Mouse (Mus musculus): Measurements from ENCODE around the gene Hoxa6.

Gene Hoxa6

GRCm38 (mm10) chr6:52201269-52201668 lies 7.3 kb downstream of the Hoxa6 start:
- no peak for DNase-seq (ENCODE audit: low spot score in 2 of 2)

GRCm38 (mm10) chr6:52200751-52201250 lies 7.7 kb downstream of the Hoxa6 start:
- DNase-seq (ENCODE audit: low spot score in 2 of 2): no peak

GRCm38 (mm10) chr6:52200073-52200750 lies 8.3 kb downstream of the Hoxa6 start:
- DNase-seq (ENCODE audit: low spot score in 2 of 2): no peak

GRCm38 (mm10) chr6:52197271-52197670 lies 11.3 kb downstream of the Hoxa6 start:
- no peak for DNase-seq (ENCODE audit: low spot score in 2 of 2)

- DNase-seq (ENCODE audit: low spot score in 2 of 2): no peak
These were observed 11.7 kb downstream of the Hoxa6 start for GRCm38 (mm10) chr6:52196811-52197210.

GRCm38 (mm10) chr6:52194690-52195089 lies 13.8 kb downstream of the Hoxa6 start:
- no peak for DNase-seq (ENCODE audit: low spot score in 2 of 2)

GRCm38 (mm10) chr6:52191860-52192550 lies 16.5 kb downstream of the Hoxa6 start:
- no peak for DNase-seq (ENCODE audit: low spot score in 2 of 2)

GRCm38 (mm10) chr6:52190906-52191810 lies 17.4 kb downstream of the Hoxa6 start, which contains the start of gene Hoxa4:
Gene Hoxa4 (minus strand): TSS chr6:52191753.
- no peak for DNase-seq (ENCODE audit: low spot score in 2 of 2)

GRCm38 (mm10) chr6:52190410-52190809 lies 18.1 kb downstream of the Hoxa6 start:
- DNase-seq (ENCODE audit: low spot score in 2 of 2): no peak

GRCm38 (mm10) chr6:52189909-52190308 lies 18.6 kb downstream of the Hoxa6 start:
- no peak for DNase-seq (ENCODE audit: low spot score in 2 of 2)

GRCm38 (mm10) chr6:52189172-52189591 lies 19.3 kb downstream of the Hoxa6 start:
- no peak for DNase-seq (ENCODE audit: low spot score in 2 of 2)

GRCm38 (mm10) chr6:52186500-52186899 lies 22.0 kb downstream of the Hoxa6 start:
- DNase-seq (ENCODE audit: low spot score in 2 of 2): no peak

- no peak for DNase-seq (ENCODE audit: low spot score in 2 of 2)
These were observed 22.7 kb downstream of the Hoxa6 start for GRCm38 (mm10) chr6:52185834-52186233.

GRCm38 (mm10) chr6:52185222-52185621 lies 23.3 kb downstream of the Hoxa6 start:
- DNase-seq (ENCODE audit: low spot score in 2 of 2): no peak

- no peak for DNase-seq (ENCODE audit: low spot score in 2 of 2)
These were observed 23.9 kb downstream of the Hoxa6 start for GRCm38 (mm10) chr6:52184668-52185067.

GRCm38 (mm10) chr6:52183311-52184080 lies 25.0 kb downstream of the Hoxa6 start:
- DNase-seq (ENCODE audit: low spot score in 2 of 2): no peak

GRCm38 (mm10) chr6:52182793-52183192 lies 25.7 kb downstream of the Hoxa6 start:
- DNase-seq (ENCODE audit: low spot score in 2 of 2): no peak

- no peak for DNase-seq (ENCODE audit: low spot score in 2 of 2)
These were observed 26.5 kb downstream of the Hoxa6 start for GRCm38 (mm10) chr6:52182030-52182429.

- no peak for DNase-seq (ENCODE audit: low spot score in 2 of 2)
These were observed 27.8 kb downstream of the Hoxa6 start for GRCm38 (mm10) chr6:52180726-52181125.

- no peak for DNase-seq (ENCODE audit: low spot score in 2 of 2)
These were observed 28.3 kb downstream of the Hoxa6 start for GRCm38 (mm10) chr6:52180213-52180710.

- DNase-seq (ENCODE audit: low spot score in 2 of 2): no peak
These were observed 28.8 kb downstream of the Hoxa6 start for GRCm38 (mm10) chr6:52179690-52180089.

Measured in right cerebral cortex, adult 2 months (tissue).